Mouse (Mus musculus) hindbrain, embryonic 11.5 days (tissue): ENCODE measurements around the gene Cav3. TPM values are rescaled to one million over a fixed set of nuclear protein-coding genes. Genes with fewer than 3 reads are reported as not detected.

Source experiments
- ATAC-seq: fragments of 200-750 bp; cut with Nextera tagmentation; 2 replicates; pipeline ENCODE4 v1.8.0; 2017; ENCODE audit warnings: mild to moderate bottlenecking, moderate TSS enrichment, moderate library complexity; ENCODE audit not compliant: low FRiP score
- DNase-seq: peaks from one replicate; pipeline ENCODE4 v3.0.0-alpha.2; 2015; ENCODE audit warnings: low spot score
- H3K27ac ChIP-seq: fragments of 300-500 bp; sonication (generic); 2 replicates; pipeline ENCODE4 v1.5.1; 2014; ENCODE audit warnings: mild to moderate bottlenecking, low read depth, low read length
- H3K27me3 ChIP-seq: fragments of 300-500 bp; sonication (generic); 2 replicates; pipeline ENCODE4 v1.6.1; 2014; ENCODE audit warnings: mild to moderate bottlenecking, low read length, moderate library complexity, mixed read lengths; ENCODE audit not compliant: control insufficient read depth, insufficient read depth
- H3K36me3 ChIP-seq: fragments of 300-500 bp; sonication (generic); 2 replicates; pipeline ENCODE4 v1.6.1; 2014; ENCODE audit warnings: mild to moderate bottlenecking, low read length, moderate library complexity, mixed read lengths; ENCODE audit not compliant: control insufficient read depth, insufficient read depth
- H3K4me1 ChIP-seq: fragments of 300-500 bp; sonication (generic); replicated peaks from 2 replicates; pipeline ENCODE4 v1.6.1; 2014; ENCODE audit warnings: low read length, mixed read lengths; ENCODE audit not compliant: control insufficient read depth, insufficient read depth
- H3K4me2 ChIP-seq: fragments of 300-500 bp; sonication (generic); replicated peaks from 2 replicates; pipeline ENCODE4 v1.6.1; 2014; ENCODE audit warnings: mild to moderate bottlenecking, low read depth, low read length
- H3K4me3 ChIP-seq: fragments of 300-500 bp; sonication (generic); 2 replicates; pipeline ENCODE4 v1.5.1; 2014; ENCODE audit warnings: low read depth, low read length
- H3K9ac ChIP-seq: fragments of 300-500 bp; sonication (generic); 2 replicates; pipeline ENCODE4 v1.6.1; 2014; ENCODE audit warnings: low read depth, low read length
- H3K9me3 ChIP-seq: fragments of 300-500 bp; sonication (generic); 2 replicates; pipeline ENCODE4 v1.6.1; 2016; ENCODE audit warnings: low read length; ENCODE audit not compliant: control insufficient read depth
- WGBS: fragments of 180-500 bp; shearing (Covaris S2); extraction: QIAGEN DNeasy Blood & Tissue Kit; methylation state at CpG from one replicate; pipeline ENCODE4 v1.1.7; 2014; 5-methylcytosine and 5-hydroxymethylcytosine counted together
- polyA plus RNA-seq: library from polyadenylated mRNA; unstranded; fragments of >200 nt; fragmentation: Nextera tagmentation; extraction: Ambion mirVana; gene quantifications from 2 replicates; pipeline ENCODE4 v1.2.1, GENCODE M21; 2014

Gene Cav3
- polyA plus RNA-seq, 1 experiment from 2014 or later = not detected

- Histone ChIP-seq H3K4me2 (no peak overlapping the region), H3K27ac (no peak overlapping the region), H3K36me3 (no peaks in the 10 kb centered on the region), H3K4me3 (no peak overlapping the region), H3K4me1 (no peaks in the 10 kb centered on the region), H3K9ac (no peak overlapping the region), H3K9me3 (no peaks in the 10 kb centered on the region), H3K27me3 (no peaks in the 10 kb centered on the region; the same call in 1 of the 2 replicates)
- DNase-seq (no peak), ATAC-seq (no peak)
- WGBS = 87% methylated on average over 3 of the region's 3 CpGs
These were observed 39.4 kb downstream of the Cav3 start for GRCm38 (mm10) chr6:112498716-112499115.

- Histone ChIP-seq H3K27ac (no peak overlapping the region), H3K4me2 (no peak overlapping the region), H3K4me3 (no peak overlapping the region), H3K27me3 (no peaks in the 10 kb centered on the region; the same call in 1 of the 2 replicates), H3K4me1 (no peaks in the 10 kb centered on the region), H3K36me3 (no peaks in the 10 kb centered on the region), H3K9me3 (no peaks in the 10 kb centered on the region), H3K9ac (no peak overlapping the region)
- ATAC-seq (no peak), DNase-seq (no peak)
- 73% methylated on average over 2 of the region's 2 CpGs for WGBS
These were observed 40.2 kb downstream of the Cav3 start for GRCm38 (mm10) chr6:112499456-112499855.

GRCm38 (mm10) chr6:112501156-112501555 lies 41.9 kb downstream of the Cav3 start:
- 83% methylated on average over 2 of the region's 2 CpGs for WGBS
- Histone ChIP-seq H3K4me1 (no peaks in the 10 kb centered on the region), H3K27ac (no peak overlapping the region), H3K27me3 (no peaks in the 10 kb centered on the region; the same call in 1 of the 2 replicates), H3K4me2 (no peak overlapping the region), H3K9ac (no peak overlapping the region), H3K9me3 (no peaks in the 10 kb centered on the region), H3K36me3 (no peaks in the 10 kb centered on the region), H3K4me3 (no peak overlapping the region)
- DNase-seq = no peak
- no peak for ATAC-seq

- Histone ChIP-seq H3K4me3 (no peak overlapping the region), H3K27ac (no peak overlapping the region), H3K27me3 (peaks cover 9% of the 10 kb centered on the region; the same call in 1 of the 2 replicates), H3K9me3 (no peaks in the 10 kb centered on the region), H3K4me2 (no peak overlapping the region), H3K4me1 (no peaks in the 10 kb centered on the region), H3K36me3 (no peaks in the 10 kb centered on the region), H3K9ac (no peak overlapping the region)
- DNase-seq (no peak), ATAC-seq (no peak)
- 85% methylated on average over 2 of the region's 2 CpGs for WGBS
These were observed 48.3 kb downstream of the Cav3 start for GRCm38 (mm10) chr6:112507617-112508016.

- Histone ChIP-seq H3K9ac (no peak overlapping the region), H3K27ac (no peak overlapping the region), H3K36me3 (no peaks in the 10 kb centered on the region), H3K27me3 (peaks cover 23% of the 10 kb centered on the region), H3K9me3 (no peaks in the 10 kb centered on the region), H3K4me1 (no peaks in the 10 kb centered on the region), H3K4me3 (no peak overlapping the region), H3K4me2 (no peak overlapping the region)
- ATAC-seq = no peak
- WGBS = 63% methylated on average over 2 of the region's 2 CpGs
- DNase-seq = no peak
These were observed 50.4 kb downstream of the Cav3 start for GRCm38 (mm10) chr6:112509590-112510131.

- 23% methylated on average over 4 of the region's 4 CpGs for WGBS
- Histone ChIP-seq H3K4me1 (no peaks in the 10 kb centered on the region), H3K36me3 (no peaks in the 10 kb centered on the region), H3K9ac (no peak overlapping the region), H3K27me3 (peaks cover 28% of the 10 kb centered on the region), H3K4me2 (no peak overlapping the region), H3K27ac (no peak overlapping the region), H3K4me3 (no peak overlapping the region), H3K9me3 (no peaks in the 10 kb centered on the region)
- DNase-seq = no peak
- no peak for ATAC-seq
These were observed 51.0 kb downstream of the Cav3 start for GRCm38 (mm10) chr6:112510346-112510745.

- DNase-seq = no peak
- H3K9ac ChIP-seq = no peak overlapping the region
- no peak overlapping the region for H3K4me2 ChIP-seq
- H3K27me3 ChIP-seq = peaks cover 44% of the 10 kb centered on the region
- no peak overlapping the region for H3K4me3 ChIP-seq
- H3K9me3 ChIP-seq = no peaks in the 10 kb centered on the region
- H3K36me3 ChIP-seq = no peaks in the 10 kb centered on the region
- ATAC-seq = no peak
- no peak overlapping the region for H3K27ac ChIP-seq
- H3K4me1 ChIP-seq = no peaks in the 10 kb centered on the region
- whole genome bisulfite sequencing = 90% methylated on average over 6 of the region's 6 CpGs
These were observed 55.3 kb downstream of the Cav3 start for GRCm38 (mm10) chr6:112514591-112514990.

GRCm38 (mm10) chr6:112516496-112516895 lies 57.2 kb downstream of the Cav3 start:
- Histone ChIP-seq H3K9me3 (no peaks in the 10 kb centered on the region), H3K27me3 (peaks cover 50% of the 10 kb centered on the region), H3K9ac (no peak overlapping the region), H3K4me2 (no peak overlapping the region), H3K27ac (no peak overlapping the region), H3K36me3 (no peaks in the 10 kb centered on the region), H3K4me3 (no peak overlapping the region), H3K4me1 (no peaks in the 10 kb centered on the region)
- ATAC-seq (peak; percentile 94), DNase-seq (peak; percentile 66)
- 5% methylated on average over 1 of the region's 1 CpGs for WGBS

GRCm38 (mm10) chr6:112517572-112517971 lies 58.3 kb downstream of the Cav3 start:
- H3K27me3 ChIP-seq = peaks cover 51% of the 10 kb centered on the region
- no peak overlapping the region for H3K27ac ChIP-seq
- no peaks in the 10 kb centered on the region for H3K36me3 ChIP-seq
- DNase-seq (no peak), ATAC-seq (no peak)
- H3K9me3 ChIP-seq = no peaks in the 10 kb centered on the region
- H3K9ac ChIP-seq = no peak overlapping the region
- no peak overlapping the region for H3K4me2 ChIP-seq
- H3K4me1 ChIP-seq = no peaks in the 10 kb centered on the region
- WGBS = 85% methylated on average over 3 of the region's 3 CpGs
- no peak overlapping the region for H3K4me3 ChIP-seq
